In genomic region chr3:135844835-135845234, GRCm38 (mm10) we compare ENCODE assay signal across 19 mouse cellular contexts. TPM values are rescaled to one million over a fixed set of nuclear protein-coding genes. Genes with fewer than 3 reads are reported as not detected.
DNase-seq lines count a peak whose midpoint lies in the region; ATAC-seq and TF ChIP-seq lines count a peak whose summit lies in the region.
"Had no signal": no experiment of that assay in that cellular context is flagged by ENCODE, and none has a peak within 500 bp of the region (broad histone marks: within the 10 kb centered on the region; RNA-seq: fewer than 3 reads in every experiment).

No protein-coding gene starts in this region.

- no peaks in the 10 kb centered on the region for H3K79me2 ChIP-seq in MEL (ENCODE audit: control insufficient read depth, insufficient read depth, low read length, poor library complexity)

- H3K27ac ChIP-seq in liver, embryonic 12.5 days = 0 out of 2 replicates have a peak overlapping the region, but pooled peaks have one; percentile 34
- no peak overlapping the region for H3K27ac ChIP-seq in liver, postnatal 0 days (ENCODE audit: low read depth)
- H3K27ac ChIP-seq in MEL (ENCODE audit: control insufficient read depth, low read depth, low read length) = no peak overlapping the region
- peak overlapping the region; percentile 2; the same call in 1 of the 2 replicates for H3K27ac ChIP-seq in intestine, embryonic 14.5 days (ENCODE audit: low read depth)
- H3K27ac ChIP-seq in small intestine, adult 2 months (ENCODE audit: insufficient read depth, low read depth, low read length) = peak overlapping the region; percentile 24; the same call in 1 of the 2 replicates
- H3K27ac ChIP-seq: embryonic facial prominence, embryonic 12.5 days; forebrain, embryonic 12.5 days; hindbrain, embryonic 15.5 days had no signal

- no peaks in the 10 kb centered on the region for H3K9me3 ChIP-seq in liver, embryonic 12.5 days (replicated peaks)
- H3K9me3 ChIP-seq in liver, postnatal 0 days (ENCODE audit: low read length) = no peaks in the 10 kb centered on the region
- no peaks in the 10 kb centered on the region for H3K9me3 ChIP-seq in MEL (replicated peaks; ENCODE audit: insufficient read depth, low read length)
- H3K9me3 ChIP-seq in intestine, embryonic 14.5 days (ENCODE audit: control insufficient read depth, low read length) = no peaks in the 10 kb centered on the region
- H3K9me3 ChIP-seq: embryonic facial prominence, embryonic 12.5 days; forebrain, embryonic 12.5 days; heart, embryonic 10.5 days; hindbrain, embryonic 15.5 days had no signal

- no peak overlapping the region for H3K4me3 ChIP-seq in liver, embryonic 12.5 days
- H3K4me3 ChIP-seq in liver, postnatal 0 days (ENCODE audit: low read depth, low read length) = no peak overlapping the region
- H3K4me3 ChIP-seq in MEL (ENCODE audit: control insufficient read depth in 1 of 2, insufficient read depth in 1 of 2, low read depth in 2 of 2, low read length in 2 of 2) = no peak overlapping the region
- H3K4me3 ChIP-seq in intestine, embryonic 14.5 days (ENCODE audit: low read depth, low read length) = no peak overlapping the region
- H3K4me3 ChIP-seq in small intestine, adult 2 months (ENCODE audit: low read depth, low read length) = no peak overlapping the region
- H3K4me3 ChIP-seq: embryonic facial prominence, embryonic 12.5 days; forebrain, embryonic 12.5 days; hindbrain, embryonic 15.5 days had no signal

- no peaks in the 10 kb centered on the region for H3K27me3 ChIP-seq in liver, embryonic 12.5 days (replicated peaks)
- no peaks in the 10 kb centered on the region for H3K27me3 ChIP-seq in liver, postnatal 0 days (ENCODE audit: insufficient read depth, low read length)
- no peaks in the 10 kb centered on the region for H3K27me3 ChIP-seq in MEL (ENCODE audit: control insufficient read depth in 1 of 2, insufficient read depth in 2 of 2, low read length in 2 of 2)
- H3K27me3 ChIP-seq in intestine, embryonic 14.5 days (replicated peaks; ENCODE audit: control insufficient read depth, insufficient read depth, low read length) = no peaks in the 10 kb centered on the region
- no peaks in the 10 kb centered on the region for H3K27me3 ChIP-seq in small intestine, adult 2 months (ENCODE audit: control insufficient read depth, insufficient read depth, low read length)
- H3K27me3 ChIP-seq: embryonic facial prominence, embryonic 12.5 days; forebrain, embryonic 12.5 days; hindbrain, embryonic 15.5 days had no signal

- peaks cover 61% of the 10 kb centered on the region for H3K4me1 ChIP-seq in liver, embryonic 12.5 days
- H3K4me1 ChIP-seq in liver, postnatal 0 days (ENCODE audit: insufficient read depth) = peaks cover 29% of the 10 kb centered on the region
- H3K4me1 ChIP-seq in MEL (ENCODE audit: control insufficient read depth in 1 of 2, insufficient read depth in 2 of 2, low read length in 2 of 2) = peaks cover 15 to 18% of the 10 kb centered on the region in 2 experiments
- 0 out of 2 replicates have a peak, but pooled peaks cover 5% of the 10 kb centered on the region for H3K4me1 ChIP-seq in intestine, embryonic 14.5 days (replicated peaks; ENCODE audit: control insufficient read depth, insufficient read depth, low read length)
- H3K4me1 ChIP-seq in small intestine, adult 2 months (ENCODE audit: control insufficient read depth, insufficient read depth, insufficient read length, low read length) = peaks cover 6% of the 10 kb centered on the region
- H3K4me1 ChIP-seq: forebrain, embryonic 12.5 days; hindbrain, embryonic 15.5 days had no signal

- no peak for TF ChIP-seq EP300 in liver, postnatal 0 days (IDR thresholded peaks at IDR 0.05; ENCODE audit: low read depth)
- TF ChIP-seq EP300 in MEL (IDR thresholded peaks at IDR 0.05; ENCODE audit: low read depth in 1 of 2, low read length in 2 of 2) = no peak

- DNase-seq in liver, postnatal 0 days = no peak
- DNase-seq in MEL (ENCODE audit: low read depth, low spot score) = no peak
- no peak for DNase-seq in intestine, embryonic 14.5 days (ENCODE audit: low spot score)
- DNase-seq in lung, adult 18-20 months = no peak
- DNase-seq in cerebellum, postnatal 4 days (ENCODE audit: low spot score in 2 of 2) = no peak
- DNase-seq: adrenal gland, adult 8-10 months; adrenal gland, postnatal 36 days; cerebellum, adult 11 months; cerebellum, adult 8-10 months; cerebellum, postnatal 14 days; gastrocnemius, postnatal 14 days; heart, postnatal 36 days had no signal

- no peak for TF ChIP-seq CTCF in liver, postnatal 0 days (IDR thresholded peaks at IDR 0.05; ENCODE audit: low read depth)
- no peak for TF ChIP-seq CTCF in MEL (IDR thresholded peaks at IDR 0.05 in 2 of 3, conservative IDR thresholded peaks at IDR 0.05 in 1 of 3; ENCODE audit: control insufficient read depth in 1 of 3, insufficient read depth in 1 of 3, low read depth in 2 of 3, low read length in 3 of 3, poor library complexity in 1 of 3, severe bottlenecking in 1 of 3)
- no peak for TF ChIP-seq CTCF in small intestine, adult 2 months (IDR thresholded peaks at IDR 0.05; ENCODE audit: extremely low read depth, insufficient read length, insufficient replicate concordance, low read depth, low read length)

- no peak for ATAC-seq in liver, embryonic 12.5 days
- no peak for ATAC-seq in liver, postnatal 0 days
- ATAC-seq in intestine, embryonic 14.5 days (replicated peaks; ENCODE audit: low FRiP score, low TSS enrichment, low read depth) = peak; percentile 54
- ATAC-seq: forebrain, embryonic 16.5 days had no signal

- H3K4me2 ChIP-seq in liver, embryonic 12.5 days = peak overlapping the region; percentile 59
- H3K4me2 ChIP-seq in liver, postnatal 0 days (ENCODE audit: low read depth, low read length) = no peak overlapping the region
- no peak overlapping the region for H3K4me2 ChIP-seq in intestine, embryonic 14.5 days (ENCODE audit: low read length)
- H3K4me2 ChIP-seq: embryonic facial prominence, embryonic 12.5 days; forebrain, embryonic 12.5 days; hindbrain, embryonic 15.5 days had no signal

- WGBS in liver, embryonic 12.5 days (ENCODE audit: insufficient replicate concordance) = 61% methylated on average over 1 of the region's 1 CpGs
- 68% methylated on average over 1 of the region's 1 CpGs for WGBS in liver, postnatal 0 days (ENCODE audit: insufficient replicate concordance)
- WGBS in intestine, embryonic 14.5 days = 68% methylated on average over 1 of the region's 1 CpGs
- 12% methylated on average over 1 of the region's 1 CpGs for WGBS in small intestine, adult 2 months

- TF ChIP-seq RAD21 in MEL (IDR thresholded peaks at IDR 0.05; ENCODE audit: low read depth, low read length) = no peak

- TF ChIP-seq POLR2A in MEL (IDR thresholded peaks at IDR 0.05; ENCODE audit: control insufficient read depth in 1 of 2, insufficient read depth in 1 of 2, low read depth in 1 of 2, low read length in 2 of 2, poor library complexity in 1 of 2) = no peak
- TF ChIP-seq POLR2A in small intestine, adult 2 months (IDR thresholded peaks at IDR 0.05; ENCODE audit: low read depth, low read length) = no peak

- peaks cover 33% of the 10 kb centered on the region for H3K36me3 ChIP-seq in liver, embryonic 12.5 days
- no peaks in the 10 kb centered on the region; the same call in 1 of the 2 replicates for H3K36me3 ChIP-seq in liver, postnatal 0 days (replicated peaks; ENCODE audit: insufficient read depth, low read length)
- peaks cover 0 to 27% of the 10 kb centered on the region in 2 experiments; a peak in 2 of 4 replicates for H3K36me3 ChIP-seq in MEL (ENCODE audit: control insufficient read depth in 1 of 2, insufficient read depth in 2 of 2, low read length in 2 of 2)
- no peaks in the 10 kb centered on the region for H3K36me3 ChIP-seq in intestine, embryonic 14.5 days (ENCODE audit: control insufficient read depth, insufficient read depth, low read length)
- H3K36me3 ChIP-seq in small intestine, adult 2 months (ENCODE audit: control insufficient read depth, insufficient read depth, low read length) = no peaks in the 10 kb centered on the region
- H3K36me3 ChIP-seq: embryonic facial prominence, embryonic 12.5 days; forebrain, embryonic 12.5 days; heart, embryonic 10.5 days; hindbrain, embryonic 15.5 days had no signal

- H3K9ac ChIP-seq in liver, embryonic 12.5 days = 0 out of 2 replicates have a peak overlapping the region, but pooled peaks have one; percentile 0
- no peak overlapping the region for H3K9ac ChIP-seq in liver, postnatal 0 days (replicated peaks)
- no peak overlapping the region for H3K9ac ChIP-seq in MEL (ENCODE audit: control insufficient read depth, low read depth, low read length, poor library complexity, severe bottlenecking)
- no peak overlapping the region for H3K9ac ChIP-seq in intestine, embryonic 14.5 days (ENCODE audit: low read length)
- H3K9ac ChIP-seq: embryonic facial prominence, embryonic 12.5 days; forebrain, embryonic 12.5 days; hindbrain, embryonic 15.5 days had no signal

TF ChIP-seq in MEL, 35 proteins besides CTCF, POLR2A, EP300 and RAD21:
- TF ChIP-seq ZKSCAN1 (IDR thresholded peaks at IDR 0.05; ENCODE audit: low read depth, low read length) (no peak), TCF12 (IDR thresholded peaks at IDR 0.05; ENCODE audit: low read depth, low read length) (peak; percentile 39; the same call in 1 of the 2 replicates)
TF ChIP-seq in MEL: peak in this region for 1.

RNA-seq across cellular contexts. Expression of gene Slc39a8, which starts 19.8 kb away (rescaled TPM):
- 103 and 108 TPM in 2 replicates for polyA plus RNA-seq in liver, embryonic 12.5 days (2016; fragmentation: Nextera tagmentation; extraction: Ambion mirVana)
- polyA plus RNA-seq in liver, postnatal 0 days (2015; fragmentation: Nextera tagmentation; extraction: Ambion mirVana) = 10.5 and 12.2 TPM in 2 replicates
- 14.3 and 19.8 TPM in 2 replicates for total RNA-seq in MEL (2012; rRNA removed)
- 10 to 100 TPM in 1 of 2 experiments, not detected in 1; 21.5 TPM for polyA plus RNA-seq in MEL (2012; ENCODE audit: insufficient read depth in 1 of 2, insufficient read length in 2 of 2, low read depth in 1 of 2, low replicate concordance in 2 of 2, missing spikeins in 1 of 2)
- 16.4 and 17.7 TPM in 2 replicates for polyA plus RNA-seq in intestine, embryonic 14.5 days (2014; fragmentation: Nextera tagmentation; extraction: Ambion mirVana)
- 2.8 and 3.3 TPM in 2 replicates for polyA plus RNA-seq in small intestine, adult 2 months (2012; rRNA removed)

Comparison
In these comparisons a context has a peak if more than half of its experiments do, and no peak if none do; other contexts are left out.
1. H3K27ac ChIP-seq: peak in liver, embryonic 12.5 days (single experiment), intestine, embryonic 14.5 days (single experiment) and small intestine, adult 2 months (single experiment); none in liver, postnatal 0 days (single experiment) and MEL (single experiment).